Mouse (Mus musculus) midbrain, embryonic 10.5 days (tissue): ENCODE measurements around the gene Gphn. TPM values are rescaled to one million over a fixed set of nuclear protein-coding genes. Genes with fewer than 3 reads are reported as not detected.

Source experiments
- DNase-seq: peaks from one replicate; pipeline ENCODE4 v3.0.0-alpha.2; 2017; ENCODE audit warnings: low spot score
- H3K27ac ChIP-seq: fragments of 300-500 bp; sonication (generic); replicated peaks from 2 replicates; pipeline ENCODE4 v1.5.1; 2016; ENCODE audit warnings: mild to moderate bottlenecking
- H3K27me3 ChIP-seq: fragments of 300-500 bp; sonication (generic); 2 replicates; pipeline ENCODE4 v1.6.1; 2016; ENCODE audit warnings: low read depth, mild to moderate bottlenecking; ENCODE audit not compliant: poor library complexity, severe bottlenecking
- H3K36me3 ChIP-seq: fragments of 300-500 bp; sonication (generic); 2 replicates; pipeline ENCODE4 v1.6.1; 2016; ENCODE audit warnings: mild to moderate bottlenecking, moderate library complexity
- H3K4me1 ChIP-seq: fragments of 300-500 bp; sonication (generic); 2 replicates; pipeline ENCODE4 v1.6.1; 2016
- H3K4me3 ChIP-seq: fragments of 300-500 bp; sonication (generic); 2 replicates; pipeline ENCODE4 v1.5.1; 2016; ENCODE audit warnings: mild to moderate bottlenecking, moderate library complexity
- H3K9me3 ChIP-seq: fragments of 300-500 bp; sonication (generic); replicated peaks from 2 replicates; pipeline ENCODE4 v1.6.1; 2016; ENCODE audit warnings: mild to moderate bottlenecking
- WGBS: fragments of 180-500 bp; shearing (Covaris S2); methylation state at CpG from one replicate; pipeline ENCODE4 v1.1.7; 2016; 5-methylcytosine and 5-hydroxymethylcytosine counted together
- polyA plus RNA-seq: library from polyadenylated mRNA; unstranded; fragments of >200 nt; fragmentation: Nextera tagmentation; extraction: Ambion mirVana; gene quantifications from 2 replicates; pipeline ENCODE4 v1.2.1, GENCODE M21; 2016

Gene Gphn
- polyA plus RNA-seq, 1 experiment from 2014 or later = 14.3 TPM

DNA sequence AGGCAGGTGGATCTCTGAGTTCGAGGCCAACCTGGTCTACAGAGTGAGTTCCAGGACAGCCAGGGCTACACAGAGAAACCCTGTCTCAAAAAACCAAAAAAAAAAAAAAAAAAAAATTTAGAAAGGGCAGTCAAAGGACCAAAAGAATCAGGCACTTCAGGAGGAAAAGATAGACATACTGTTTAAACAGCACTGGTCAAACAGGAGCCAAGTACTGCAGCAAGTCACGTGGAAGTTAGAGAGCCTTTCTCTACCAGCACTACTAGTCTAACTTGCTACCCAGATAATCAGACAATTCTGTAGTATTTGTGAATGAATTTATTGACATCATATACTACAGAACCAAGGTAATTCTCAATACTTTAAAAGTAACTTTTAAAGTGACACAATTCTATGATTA lies 454.9 kb downstream of the Gphn start:
- Histone ChIP-seq H3K4me1 (no peaks in the 10 kb centered on the region), H3K9me3 (no peaks in the 10 kb centered on the region), H3K4me3 (no peak overlapping the region), H3K36me3 (no peaks in the 10 kb centered on the region), H3K27ac (no peak overlapping the region), H3K27me3 (no peaks in the 10 kb centered on the region)
- 92% methylated on average over 2 of the region's 2 CpGs for WGBS
- DNase-seq = no peak

- no peaks in the 10 kb centered on the region for H3K27me3 ChIP-seq
- H3K9me3 ChIP-seq = no peaks in the 10 kb centered on the region
- DNase-seq = no peak
- H3K4me3 ChIP-seq = no peak overlapping the region
- H3K4me1 ChIP-seq = no peaks in the 10 kb centered on the region
- no peak overlapping the region for H3K27ac ChIP-seq
- 82% methylated on average over 4 of the region's 4 CpGs for WGBS
- no peaks in the 10 kb centered on the region for H3K36me3 ChIP-seq
Observed at GRCm38 (mm10) chr12:78682279-78682678, 456.1 kb downstream of the Gphn start.

GRCm38 (mm10) chr12:78685669-78686215 lies 459.6 kb downstream of the Gphn start:
- no peaks in the 10 kb centered on the region for H3K36me3 ChIP-seq
- H3K9me3 ChIP-seq = no peaks in the 10 kb centered on the region
- H3K4me1 ChIP-seq = no peaks in the 10 kb centered on the region
- no peak for DNase-seq
- H3K27ac ChIP-seq = no peak overlapping the region
- H3K4me3 ChIP-seq = no peak overlapping the region
- no peaks in the 10 kb centered on the region for H3K27me3 ChIP-seq
- WGBS = 87% methylated on average over 1 of the region's 1 CpGs

DNA sequence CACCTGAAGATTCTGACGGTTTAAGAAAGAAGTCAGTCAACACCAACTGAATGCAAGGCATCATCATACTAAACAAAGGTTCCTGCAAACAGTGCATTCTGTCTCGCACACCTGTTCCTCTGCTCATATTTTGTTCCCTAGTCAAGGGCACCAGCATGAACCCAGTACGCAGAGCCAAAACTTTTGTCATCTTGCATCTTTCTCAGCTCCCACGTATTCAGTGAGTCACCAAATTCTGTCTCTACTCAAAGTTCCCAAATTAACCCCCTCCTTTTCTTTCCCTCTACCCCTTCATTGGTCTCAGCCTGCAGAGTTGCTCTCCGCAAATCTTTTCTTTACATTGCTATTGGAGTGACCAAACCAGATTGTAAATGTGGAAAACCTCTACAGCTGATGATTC lies 462.7 kb downstream of the Gphn start:
- WGBS = 86% methylated on average over 5 of the region's 5 CpGs
- Histone ChIP-seq H3K27me3 (no peaks in the 10 kb centered on the region), H3K4me3 (no peak overlapping the region), H3K27ac (no peak overlapping the region), H3K9me3 (no peaks in the 10 kb centered on the region), H3K36me3 (no peaks in the 10 kb centered on the region), H3K4me1 (no peaks in the 10 kb centered on the region)
- no peak for DNase-seq

DNA sequence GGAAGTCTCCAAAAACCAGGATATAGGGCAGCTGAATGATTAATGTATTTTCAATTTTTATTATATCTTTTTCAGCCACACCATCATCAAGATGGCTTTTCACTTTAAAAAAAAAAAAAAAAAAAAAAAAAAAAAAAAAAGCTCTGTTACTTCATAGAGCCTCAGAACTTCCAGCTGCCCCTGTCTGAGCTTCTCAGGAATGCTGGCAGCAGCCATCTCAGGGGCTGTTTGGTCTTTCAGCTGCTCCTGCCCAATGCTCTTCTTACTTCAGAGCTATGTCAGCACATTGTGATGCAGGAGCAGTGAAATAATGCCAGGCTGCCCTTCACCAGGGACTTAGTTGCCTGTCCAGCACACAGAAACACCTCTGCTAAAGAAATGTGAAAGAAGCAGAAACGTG lies 465.1 kb downstream of the Gphn start, which contains the start of gene Fam71d:
Fam71d (plus strand) TSS at position 211 of the 400 bp plus-strand sequence.
- Histone ChIP-seq H3K27me3 (no peaks in the 10 kb centered on the region), H3K4me1 (no peaks in the 10 kb centered on the region), H3K4me3 (no peak within 1 kb of the TSS), H3K27ac (no peak within 1 kb of the TSS), H3K9me3 (no peaks in the 10 kb centered on the region), H3K36me3 (no peaks in the 10 kb centered on the region)
- no peak for DNase-seq
- 79% methylated on average over 1 of the region's 1 CpGs for WGBS

DNA sequence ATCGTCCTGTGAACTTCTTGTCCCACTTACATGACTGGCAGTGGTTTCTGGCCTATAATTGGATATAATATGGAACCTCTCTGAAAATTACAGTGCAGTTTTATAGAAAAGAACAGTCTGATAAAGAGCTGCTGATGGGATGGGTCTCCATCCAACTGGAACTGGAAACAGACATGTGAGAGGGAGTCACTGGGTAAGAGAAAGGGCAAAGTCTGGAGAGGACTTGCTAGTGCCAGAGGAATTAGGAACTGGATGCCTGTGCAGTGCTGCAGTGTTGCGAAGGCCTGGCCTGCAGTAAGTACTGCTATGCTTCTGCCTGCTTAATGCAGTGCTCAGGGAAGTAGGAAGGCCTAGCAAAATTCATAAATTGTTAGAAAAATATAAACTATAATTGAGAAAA lies 467.1 kb downstream of the Gphn start:
- no peak for DNase-seq
- 84% methylated on average over 2 of the region's 2 CpGs for WGBS
- H3K36me3 ChIP-seq = no peaks in the 10 kb centered on the region
- no peaks in the 10 kb centered on the region for H3K9me3 ChIP-seq
- no peak overlapping the region for H3K4me3 ChIP-seq
- H3K27ac ChIP-seq = no peak overlapping the region
- no peaks in the 10 kb centered on the region for H3K27me3 ChIP-seq
- no peaks in the 10 kb centered on the region for H3K4me1 ChIP-seq

GRCm38 (mm10) chr12:78717783-78718182 lies 491.6 kb downstream of the Gphn start:
- DNase-seq = no peak
- 85% methylated on average over 2 of the region's 2 CpGs for WGBS
- H3K4me3 ChIP-seq = no peak overlapping the region
- no peak overlapping the region for H3K27ac ChIP-seq
- no peaks in the 10 kb centered on the region for H3K27me3 ChIP-seq
- H3K9me3 ChIP-seq = no peaks in the 10 kb centered on the region
- no peaks in the 10 kb centered on the region for H3K36me3 ChIP-seq
- no peaks in the 10 kb centered on the region for H3K4me1 ChIP-seq

- no peak overlapping the region for H3K27ac ChIP-seq
- no peak overlapping the region for H3K4me3 ChIP-seq
- no peaks in the 10 kb centered on the region for H3K36me3 ChIP-seq
- H3K27me3 ChIP-seq = no peaks in the 10 kb centered on the region
- H3K4me1 ChIP-seq = no peaks in the 10 kb centered on the region
- 64% methylated on average over 4 of the region's 4 CpGs for WGBS
- DNase-seq = no peak
- no peaks in the 10 kb centered on the region for H3K9me3 ChIP-seq
Observed at GRCm38 (mm10) chr12:78727723-78728122, 501.5 kb downstream of the Gphn start.

Other genes with a start within 250 kb of the Gphn start
- gene Gm6657, start 32.1 kb upstream of the Gphn start, polyA plus RNA-seq = not detected in 2 replicates